Mouse (Mus musculus) midbrain, embryonic 14.5 days (tissue): ENCODE measurements around the gene Armcx1. TPM values are rescaled to one million over a fixed set of nuclear protein-coding genes. Genes with fewer than 3 reads are reported as not detected.

Experiments
- microRNA-seq: library from miRNA; unstranded; fragments of <30 nt; microRNA quantifications from one replicate; pipeline ENCODE4, GENCODE M21; 2016
- polyA plus RNA-seq: library from polyadenylated mRNA; unstranded; fragments of >200 nt; fragmentation: Nextera tagmentation; extraction: Ambion mirVana; gene quantifications from 2 replicates; pipeline ENCODE4 v1.2.1, GENCODE M21; 2014

Gene Armcx1
- polyA plus RNA-seq, 1 experiment from 2014 or later, result 70.1 TPM

Small RNA genes lying within 50 kb of the gene (microRNA-seq; reads per million reads assigned to microRNA genes)
- gene Mir7093, result 0.88 reads per million

Other genes with a start within 250 kb of the Armcx1 start
- gene Taf7l, start 241.5 kb upstream of the Armcx1 start, polyA plus RNA-seq, result 0.34 TPM in 1 of 2 replicates, not detected in the other
- gene Timm8a1, start 176.1 kb upstream of the Armcx1 start, polyA plus RNA-seq, result 41.4 and 47.1 TPM in 2 replicates
- gene Btk, start 134.4 kb upstream of the Armcx1 start, polyA plus RNA-seq, result 0.26 TPM in 1 of 2 replicates, not detected in the other
- 207 and 220 TPM in 2 replicates for gene Rpl36a, start 132.3 kb upstream of the Armcx1 start, polyA plus RNA-seq
- gene Gla, start 116.8 kb upstream of the Armcx1 start, polyA plus RNA-seq, result 1.6 and 1.9 TPM in 2 replicates
- gene Hnrnph2, start 116.8 kb upstream of the Armcx1 start, polyA plus RNA-seq, result 92.3 and 106 TPM in 2 replicates
- gene Armcx4, start 31.4 kb upstream of the Armcx1 start, polyA plus RNA-seq, result 7.1 TPM in 2 replicates
- 38.1 and 41.8 TPM in 2 replicates for gene Armcx6, start 33.5 kb downstream of the Armcx1 start, polyA plus RNA-seq
- 57.3 and 69.9 TPM in 2 replicates for gene Armcx3, start 38.6 kb downstream of the Armcx1 start, polyA plus RNA-seq
- gene Armcx2, start 91.3 kb downstream of the Armcx1 start, polyA plus RNA-seq, result 81.8 and 90.9 TPM in 2 replicates
- gene Nxf2, start 246.8 kb downstream of the Armcx1 start, polyA plus RNA-seq, result 0.27 and 0.43 TPM in 2 replicates